Mouse (Mus musculus): Measurements from ENCODE around the gene Rexo4. TPM values are rescaled to one million over a fixed set of nuclear protein-coding genes. Genes with fewer than 3 reads are reported as not detected.

The Rexo4 gene
- 31.0 and 34.2 TPM in 2 replicates for polyA plus RNA-seq (2014; fragmentation: Nextera tagmentation; extraction: Ambion mirVana)

GRCm38 (mm10) chr2:26963923-26964723 lies at the start of gene Rexo4:
Rexo4 (minus strand) TSS chr2:26964386.
- no peaks in the 10 kb centered on the region for H3K9me3 ChIP-seq (replicated peaks; ENCODE audit: control insufficient read depth, low read length)
- H3K9ac ChIP-seq (ENCODE audit: low read depth, low read length) = peak within 1 kb of the TSS; percentile 90
- peaks cover 9% of the 10 kb centered on the region; the same call in 1 of the 2 replicates for H3K36me3 ChIP-seq (ENCODE audit: control insufficient read depth, insufficient read depth, low read length)
- peak within 1 kb of the TSS; percentile 82 for H3K4me3 ChIP-seq (ENCODE audit: low read depth, low read length)
- peak within 1 kb of the TSS; percentile 75 for H3K4me2 ChIP-seq
- under 1% methylated on average over 50 of the region's 50 CpGs for WGBS (ENCODE audit: insufficient replicate concordance)
- no peaks in the 10 kb centered on the region for H3K27me3 ChIP-seq (ENCODE audit: control insufficient read depth, insufficient read depth, low read length)
- ATAC-seq (replicated peaks; ENCODE audit: insufficient number of reproducible peaks, low FRiP score, low TSS enrichment) = peak; percentile 88
- peak within 1 kb of the TSS; percentile 99 for H3K27ac ChIP-seq (ENCODE audit: low read depth, low read length)
- H3K4me1 ChIP-seq (ENCODE audit: control insufficient read depth, insufficient read depth, low read length) = peaks cover 14% of the 10 kb centered on the region

- H3K36me3 ChIP-seq (ENCODE audit: control insufficient read depth, insufficient read depth, low read length) = no peaks in the 10 kb centered on the region; the same call in 1 of the 2 replicates
- peak within 1 kb of the TSS; percentile 90 for H3K9ac ChIP-seq (ENCODE audit: low read depth, low read length)
- peaks cover 8% of the 10 kb centered on the region for H3K4me1 ChIP-seq (ENCODE audit: control insufficient read depth, insufficient read depth, low read length)
- H3K27me3 ChIP-seq (ENCODE audit: control insufficient read depth, insufficient read depth, low read length) = peaks cover 3% of the 10 kb centered on the region; the same call in 1 of the 2 replicates
- ATAC-seq (replicated peaks; ENCODE audit: insufficient number of reproducible peaks, low FRiP score, low TSS enrichment) = peak; percentile 95
- under 1% methylated on average over 42 of the region's 43 CpGs for WGBS (ENCODE audit: insufficient replicate concordance)
- peak within 1 kb of the TSS; percentile 76 for H3K4me2 ChIP-seq
- peak within 1 kb of the TSS; percentile 36 for H3K27ac ChIP-seq (ENCODE audit: low read depth, low read length)
- H3K4me3 ChIP-seq (ENCODE audit: low read depth, low read length) = peak within 1 kb of the TSS; percentile 71
- H3K9me3 ChIP-seq (replicated peaks; ENCODE audit: control insufficient read depth, low read length) = no peaks in the 10 kb centered on the region
Observed at GRCm38 (mm10) chr2:27009714-27010244, 45.6 kb upstream of the Rexo4 start, which contains the start of gene Cacfd1. Cacfd1 (plus strand) TSS chr2:27009926.

- ATAC-seq (replicated peaks; ENCODE audit: insufficient number of reproducible peaks, low FRiP score, low TSS enrichment) = no peak
- no peak overlapping the region for H3K4me3 ChIP-seq (ENCODE audit: low read depth, low read length)
Observed at GRCm38 (mm10) chr2:27007701-27008100, 43.5 kb upstream of the Rexo4 start.

GRCm38 (mm10) chr2:27006255-27006654 lies 42.1 kb upstream of the Rexo4 start:
- no peak overlapping the region for H3K4me2 ChIP-seq
- ATAC-seq (replicated peaks; ENCODE audit: insufficient number of reproducible peaks, low FRiP score, low TSS enrichment) = no peak
- H3K4me1 ChIP-seq (ENCODE audit: control insufficient read depth, insufficient read depth, low read length) = peaks cover 8% of the 10 kb centered on the region
- no peaks in the 10 kb centered on the region for H3K9me3 ChIP-seq (replicated peaks; ENCODE audit: control insufficient read depth, low read length)
- H3K9ac ChIP-seq (ENCODE audit: low read depth, low read length) = no peak overlapping the region
- H3K36me3 ChIP-seq (ENCODE audit: control insufficient read depth, insufficient read depth, low read length) = no peaks in the 10 kb centered on the region
- no peak overlapping the region for H3K4me3 ChIP-seq (ENCODE audit: low read depth, low read length)
- H3K27me3 ChIP-seq (ENCODE audit: control insufficient read depth, insufficient read depth, low read length) = peaks cover 3% of the 10 kb centered on the region; the same call in 1 of the 2 replicates
- H3K27ac ChIP-seq (ENCODE audit: low read depth, low read length) = no peak overlapping the region
- 57% methylated on average over 4 of the region's 4 CpGs for WGBS (ENCODE audit: insufficient replicate concordance)

More at GRCm38 (mm10) chr2:27007701-27008100, 43.5 kb upstream of the Rexo4 start:
- H3K4me1 ChIP-seq (ENCODE audit: control insufficient read depth, insufficient read depth, low read length) = peaks cover 8% of the 10 kb centered on the region
- no peaks in the 10 kb centered on the region for H3K9me3 ChIP-seq (replicated peaks; ENCODE audit: control insufficient read depth, low read length)
- 68% methylated on average over 7 of the region's 7 CpGs for WGBS (ENCODE audit: insufficient replicate concordance)
- H3K36me3 ChIP-seq (ENCODE audit: control insufficient read depth, insufficient read depth, low read length) = no peaks in the 10 kb centered on the region
- no peak overlapping the region for H3K4me2 ChIP-seq
- no peak overlapping the region for H3K9ac ChIP-seq (ENCODE audit: low read depth, low read length)
- H3K27me3 ChIP-seq (ENCODE audit: control insufficient read depth, insufficient read depth, low read length) = peaks cover 3% of the 10 kb centered on the region; the same call in 1 of the 2 replicates
- no peak overlapping the region for H3K27ac ChIP-seq (ENCODE audit: low read depth, low read length)

GRCm38 (mm10) chr2:26997993-26998392 lies 33.8 kb upstream of the Rexo4 start:
- H3K27me3 ChIP-seq (ENCODE audit: control insufficient read depth, insufficient read depth, low read length) = no peaks in the 10 kb centered on the region
- H3K9me3 ChIP-seq (replicated peaks; ENCODE audit: control insufficient read depth, low read length) = no peaks in the 10 kb centered on the region
- ATAC-seq (replicated peaks; ENCODE audit: insufficient number of reproducible peaks, low FRiP score, low TSS enrichment) = no peak
- no peak overlapping the region for H3K4me3 ChIP-seq (ENCODE audit: low read depth, low read length)
- no peak overlapping the region for H3K27ac ChIP-seq (ENCODE audit: low read depth, low read length)
- H3K4me1 ChIP-seq (ENCODE audit: control insufficient read depth, insufficient read depth, low read length) = no peaks in the 10 kb centered on the region
- WGBS (ENCODE audit: insufficient replicate concordance) = 92% methylated on average over 7 of the region's 7 CpGs
- no peaks in the 10 kb centered on the region for H3K36me3 ChIP-seq (ENCODE audit: control insufficient read depth, insufficient read depth, low read length)
- no peak overlapping the region for H3K9ac ChIP-seq (ENCODE audit: low read depth, low read length)
- no peak overlapping the region for H3K4me2 ChIP-seq

- H3K4me2 ChIP-seq = no peak overlapping the region
- no peaks in the 10 kb centered on the region for H3K4me1 ChIP-seq (ENCODE audit: control insufficient read depth, insufficient read depth, low read length)
- no peak overlapping the region for H3K9ac ChIP-seq (ENCODE audit: low read depth, low read length)
- no peaks in the 10 kb centered on the region for H3K36me3 ChIP-seq (ENCODE audit: control insufficient read depth, insufficient read depth, low read length)
- no peak overlapping the region for H3K27ac ChIP-seq (ENCODE audit: low read depth, low read length)
- 89% methylated on average over 1 of the region's 1 CpGs for WGBS (ENCODE audit: insufficient replicate concordance)
- no peak for ATAC-seq (replicated peaks; ENCODE audit: insufficient number of reproducible peaks, low FRiP score, low TSS enrichment)
- no peaks in the 10 kb centered on the region for H3K9me3 ChIP-seq (replicated peaks; ENCODE audit: control insufficient read depth, low read length)
- H3K27me3 ChIP-seq (ENCODE audit: control insufficient read depth, insufficient read depth, low read length) = no peaks in the 10 kb centered on the region
- no peak overlapping the region for H3K4me3 ChIP-seq (ENCODE audit: low read depth, low read length)
Observed at GRCm38 (mm10) chr2:26997498-26997897, 33.3 kb upstream of the Rexo4 start.

- no peak for ATAC-seq (replicated peaks; ENCODE audit: insufficient number of reproducible peaks, low FRiP score, low TSS enrichment)
- WGBS (ENCODE audit: insufficient replicate concordance) = 70% methylated on average over 3 of the region's 3 CpGs
Observed at GRCm38 (mm10) chr2:26993936-26994335, 29.8 kb upstream of the Rexo4 start.

GRCm38 (mm10) chr2:26984640-26985039 lies 20.5 kb upstream of the Rexo4 start:
- no peaks in the 10 kb centered on the region for H3K4me1 ChIP-seq (ENCODE audit: control insufficient read depth, insufficient read depth, low read length)
- H3K4me2 ChIP-seq = no peak overlapping the region
- no peak overlapping the region for H3K9ac ChIP-seq (ENCODE audit: low read depth, low read length)
- no peak for ATAC-seq (replicated peaks; ENCODE audit: insufficient number of reproducible peaks, low FRiP score, low TSS enrichment)
- H3K4me3 ChIP-seq (ENCODE audit: low read depth, low read length) = no peak overlapping the region
- H3K27me3 ChIP-seq (ENCODE audit: control insufficient read depth, insufficient read depth, low read length) = peaks cover 3% of the 10 kb centered on the region; the same call in 1 of the 2 replicates
- H3K36me3 ChIP-seq (ENCODE audit: control insufficient read depth, insufficient read depth, low read length) = no peaks in the 10 kb centered on the region
- 77% methylated on average over 5 of the region's 5 CpGs for WGBS (ENCODE audit: insufficient replicate concordance)
- H3K9me3 ChIP-seq (replicated peaks; ENCODE audit: control insufficient read depth, low read length) = no peaks in the 10 kb centered on the region
- H3K27ac ChIP-seq (ENCODE audit: low read depth, low read length) = no peak overlapping the region

More at GRCm38 (mm10) chr2:26993936-26994335, 29.8 kb upstream of the Rexo4 start:
- Histone ChIP-seq H3K27me3 (ENCODE audit: control insufficient read depth, insufficient read depth, low read length) (no peaks in the 10 kb centered on the region), H3K27ac (ENCODE audit: low read depth, low read length) (no peak overlapping the region), H3K4me1 (ENCODE audit: control insufficient read depth, insufficient read depth, low read length) (no peaks in the 10 kb centered on the region), H3K4me3 (ENCODE audit: low read depth, low read length) (no peak overlapping the region), H3K4me2 (no peak overlapping the region), H3K36me3 (ENCODE audit: control insufficient read depth, insufficient read depth, low read length) (no peaks in the 10 kb centered on the region), H3K9ac (ENCODE audit: low read depth, low read length) (no peak overlapping the region), H3K9me3 (replicated peaks; ENCODE audit: control insufficient read depth, low read length) (no peaks in the 10 kb centered on the region)
